Mouse (Mus musculus) gastrocnemius, adult 2 months (tissue): ENCODE measurements at regions not wholly inside any gene's neighbourhood (a gene's known extent, or its start where the extent isn't known, plus 50 kb on each side); places are given as distances from the start of the nearest gene placed in this dataset.

Experiments used
- DNase-seq: peaks from one replicate; pipeline ENCODE4 v3.0.0; 2022
- H3K27ac ChIP-seq: fragments of 200-600 bp; 2 replicates; pipeline ENCODE4 v1.8.1; 2022; ENCODE audit warnings: mild to moderate bottlenecking
- H3K4me3 ChIP-seq: fragments of 200-600 bp; 2 replicates; pipeline ENCODE4 v1.8.1; 2022; ENCODE audit warnings: mild to moderate bottlenecking, moderate library complexity
- CTCF ChIP-seq: fragments of 200-600 bp; IDR thresholded peaks from 2 replicates; pipeline ENCODE4 v1.8.1; 2022; ENCODE audit warnings: antibody characterized with exemption, mild to moderate bottlenecking, moderate library complexity
- intact Hi-C: fragments of 180-260 bp; cut with DNase I; formaldehyde crosslinking; loops from one replicate; pipeline ENCODE4 v1.15.1; 2025

DNA sequence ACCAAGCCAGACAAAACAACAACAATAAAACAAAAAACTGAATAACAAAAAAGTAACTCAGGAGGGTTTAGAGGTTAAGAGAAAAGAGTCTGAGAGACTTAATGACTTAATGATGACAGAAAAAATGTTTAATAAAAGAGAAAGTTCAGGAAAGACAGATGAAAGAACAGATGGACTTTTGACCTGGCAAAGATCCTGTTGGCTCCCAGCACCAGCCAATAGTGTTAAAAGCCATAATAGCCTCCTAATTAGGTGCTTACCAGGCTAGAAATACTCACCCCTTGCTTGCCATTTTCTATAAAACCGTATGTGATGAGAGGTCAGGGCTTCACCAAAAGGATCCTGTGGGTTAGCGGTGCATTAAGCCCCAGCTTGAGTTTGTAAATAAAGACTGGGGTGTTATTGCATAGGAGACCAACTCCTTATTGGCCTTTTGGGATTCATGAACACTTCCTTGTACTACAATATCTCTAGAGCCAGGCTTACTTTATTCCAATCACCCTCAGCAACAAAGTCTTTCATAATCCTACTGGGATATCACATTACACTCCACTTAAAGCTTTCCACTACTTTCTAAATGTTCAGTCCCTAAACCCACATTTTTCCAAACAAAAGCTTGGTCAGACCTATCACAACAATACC lies 282.1 kb upstream of the Rasa1 start:
- H3K27ac ChIP-seq, result no peak overlapping the region
- no peak for DNase-seq
- intact Hi-C loops, result no loop called here
- H3K4me3 ChIP-seq, result no peak overlapping the region
- no peak for TF ChIP-seq CTCF

DNA sequence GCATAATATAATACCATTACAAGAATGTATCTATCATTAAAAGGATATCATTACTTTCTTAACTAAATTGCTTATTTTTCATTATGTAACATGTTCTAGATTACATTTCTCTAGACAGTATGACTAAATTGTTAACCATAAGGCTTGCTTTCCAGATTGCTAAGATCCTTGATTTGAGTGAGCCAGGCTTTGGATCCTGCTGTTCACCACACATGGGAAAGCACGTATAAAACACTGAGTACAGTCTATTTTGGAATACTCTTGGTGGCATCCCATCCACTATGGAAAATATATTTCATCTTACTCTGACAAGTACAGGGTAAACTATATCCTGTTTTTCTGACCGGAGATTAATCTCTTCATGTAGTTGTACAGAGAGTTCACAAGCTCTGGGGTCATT lies 268.9 kb upstream of the Rasa1 start:
- Histone ChIP-seq H3K4me3 (no peak overlapping the region), H3K27ac (no peak overlapping the region)
- TF ChIP-seq CTCF, result no peak
- DNase-seq, result no peak
- intact Hi-C loops, result no loop called here

DNA sequence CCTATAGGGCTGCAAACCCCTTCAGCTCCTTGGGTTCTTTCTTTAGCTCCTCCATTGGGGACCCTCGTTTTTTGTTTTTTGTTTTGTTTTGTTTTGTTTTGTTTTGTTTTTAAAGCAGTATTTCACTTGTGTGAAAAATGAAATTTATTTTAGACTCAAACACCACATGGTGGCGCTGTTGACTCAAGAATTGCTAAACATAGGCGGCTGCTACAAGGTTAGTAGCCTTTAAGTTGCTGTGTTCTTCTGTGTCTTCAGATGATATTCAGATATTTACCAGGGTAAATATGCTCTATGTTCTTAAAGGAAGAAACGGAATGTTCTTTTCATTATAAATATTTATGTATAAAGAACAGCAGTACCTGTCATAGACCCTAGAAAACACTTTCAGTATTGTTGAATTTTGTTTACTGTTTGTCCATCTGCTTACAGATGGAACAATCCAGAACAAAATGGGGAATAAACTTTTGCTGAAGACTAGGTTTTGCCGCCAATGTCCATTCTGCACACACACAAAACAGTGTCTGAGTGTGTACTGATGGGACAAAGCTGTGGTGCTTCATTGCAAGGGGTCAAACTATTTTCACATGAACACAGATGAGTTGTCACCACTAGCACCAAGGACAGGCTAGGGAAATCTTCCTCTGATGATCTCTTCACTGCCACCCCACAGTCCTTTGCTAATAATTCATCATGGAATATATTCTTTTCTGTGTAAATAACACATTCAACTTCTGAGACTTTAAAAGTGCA lies 267.3 kb upstream of the Rasa1 start:
- DNase-seq, result peak; percentile 47
- Histone ChIP-seq H3K27ac (no peak overlapping the region), H3K4me3 (no peak overlapping the region)
- TF ChIP-seq CTCF, result peak; percentile 57
- intact Hi-C loops, result no loop called here

DNA sequence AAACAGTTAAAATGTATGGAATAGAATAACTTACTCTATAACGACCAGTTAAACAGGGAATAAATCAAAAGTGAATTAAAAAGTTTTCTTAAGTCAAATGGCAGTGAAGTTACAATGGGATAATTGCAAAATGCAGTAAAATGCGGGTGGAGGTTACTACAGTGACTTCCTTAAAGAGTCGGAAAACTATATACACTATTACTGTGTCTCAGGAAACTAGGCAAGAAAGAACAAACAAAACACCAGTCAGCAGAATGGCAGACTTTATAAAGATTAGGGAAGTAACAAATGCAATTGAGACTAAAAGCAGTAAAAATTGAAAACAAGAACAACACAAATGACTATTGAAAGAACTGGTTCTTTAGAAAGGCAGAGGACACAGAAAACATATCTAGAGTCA lies 264.1 kb upstream of the Rasa1 start:
- intact Hi-C loops, result no loop called here
- no peak for TF ChIP-seq CTCF
- no peak for DNase-seq
- H3K4me3 ChIP-seq, result no peak overlapping the region
- H3K27ac ChIP-seq, result no peak overlapping the region

DNA sequence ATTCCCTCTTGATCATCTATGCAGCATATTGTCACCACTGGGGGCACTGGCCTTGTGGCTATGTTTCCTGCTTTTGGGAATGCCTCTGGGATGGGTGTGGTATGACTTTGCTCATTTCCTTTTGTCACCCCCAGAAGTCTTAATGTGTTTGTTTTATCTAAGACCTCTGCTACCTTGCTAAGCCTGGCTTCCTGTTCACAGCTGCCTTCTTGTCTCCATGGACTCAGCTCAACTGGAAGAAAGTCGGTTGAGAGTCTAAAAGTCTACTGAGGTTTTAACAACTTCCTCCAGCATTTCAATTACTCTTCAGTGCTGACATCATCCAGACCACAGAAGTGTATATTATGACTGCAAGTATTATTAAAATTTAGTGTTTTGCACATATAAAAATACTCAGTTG lies 220.7 kb upstream of the Rasa1 start:
- H3K27ac ChIP-seq, result no peak overlapping the region
- TF ChIP-seq CTCF, result no peak
- no peak for DNase-seq
- intact Hi-C loops, result no loop called here
- H3K4me3 ChIP-seq, result no peak overlapping the region

DNA sequence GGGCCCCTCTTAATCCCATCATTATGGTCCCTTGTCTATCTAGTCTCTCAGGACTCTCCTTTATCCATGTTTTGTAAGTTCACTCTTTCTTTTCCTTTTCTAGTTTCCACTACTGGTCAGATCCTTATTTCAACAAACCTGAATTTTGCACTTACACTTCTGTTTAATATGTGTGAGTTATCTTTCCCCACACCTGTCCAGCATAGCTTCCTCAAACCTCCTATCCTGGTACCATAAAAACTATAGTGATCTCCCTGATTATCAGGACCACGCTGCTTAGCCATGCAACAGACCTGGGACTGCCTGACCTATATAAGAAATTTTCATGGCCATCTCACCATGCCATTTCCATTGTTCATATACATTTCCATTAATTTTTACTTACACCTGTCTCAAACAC lies 219.6 kb upstream of the Rasa1 start:
- DNase-seq, result no peak
- no peak for TF ChIP-seq CTCF
- Histone ChIP-seq H3K27ac (no peak overlapping the region), H3K4me3 (no peak overlapping the region)
- intact Hi-C loops, result no loop called here

DNA sequence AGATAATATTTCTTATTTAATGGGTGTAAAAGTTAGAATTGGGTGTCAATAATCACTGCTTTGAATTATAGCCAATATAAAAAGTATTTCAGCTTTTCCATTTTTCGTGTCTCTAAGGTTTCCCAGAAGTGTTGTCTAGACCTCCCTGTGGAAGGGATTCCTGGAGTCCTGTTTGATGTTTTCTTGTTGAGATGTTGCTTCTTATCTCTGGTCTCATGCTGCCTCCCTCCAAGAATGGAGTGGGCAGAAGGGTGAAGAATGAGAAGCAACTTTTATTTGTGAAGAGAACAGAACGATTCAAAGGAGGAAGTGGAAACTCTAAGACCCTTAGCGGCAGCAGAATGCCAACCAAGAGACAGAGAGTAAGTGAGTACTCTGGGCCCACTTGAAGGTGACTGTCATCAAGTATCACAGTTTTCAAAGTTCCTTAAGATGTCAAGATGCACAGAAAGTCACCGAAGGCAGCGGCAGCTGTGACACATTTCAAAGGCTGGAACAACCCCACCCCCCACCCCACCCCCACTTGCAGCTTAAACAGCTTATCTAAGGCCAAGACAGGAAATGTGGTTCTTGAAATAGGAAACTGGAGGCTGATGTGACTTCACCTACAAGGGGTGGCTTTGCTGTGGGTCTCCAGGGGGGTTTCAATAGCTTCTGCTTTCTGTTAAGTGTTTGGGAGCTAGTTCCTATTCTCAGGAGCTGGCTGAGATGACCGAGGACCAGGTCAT lies 218.6 kb upstream of the Rasa1 start:
- Histone ChIP-seq H3K4me3 (no peak overlapping the region), H3K27ac (0 out of 2 replicates have a peak overlapping the region, but pooled peaks have one; percentile 5)
- intact Hi-C loops, result no loop called here
- DNase-seq, result no peak
- no peak for TF ChIP-seq CTCF

DNA sequence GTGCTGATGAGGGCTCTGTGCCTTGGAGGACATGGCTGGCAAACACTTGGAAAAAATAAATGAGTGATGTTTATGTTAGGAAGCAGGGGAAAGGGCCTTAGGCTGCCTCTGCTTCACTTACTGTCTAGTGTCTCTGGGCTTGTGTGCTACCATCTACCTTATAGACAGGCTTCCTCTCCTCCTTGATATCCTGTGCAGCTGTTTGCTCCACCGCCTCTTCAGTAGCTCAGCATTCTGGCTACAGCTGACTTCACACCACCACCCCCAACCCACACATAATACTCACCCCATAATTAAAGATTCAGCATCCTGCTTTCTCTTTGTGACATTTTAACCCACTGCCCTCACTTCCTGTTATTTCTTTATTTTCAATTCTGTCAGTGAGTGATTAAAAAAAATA lies 217.9 kb upstream of the Rasa1 start:
- DNase-seq, result no peak
- no peak for TF ChIP-seq CTCF
- Histone ChIP-seq H3K4me3 (no peak overlapping the region), H3K27ac (no peak overlapping the region)
- intact Hi-C loops, result no loop called here

DNA sequence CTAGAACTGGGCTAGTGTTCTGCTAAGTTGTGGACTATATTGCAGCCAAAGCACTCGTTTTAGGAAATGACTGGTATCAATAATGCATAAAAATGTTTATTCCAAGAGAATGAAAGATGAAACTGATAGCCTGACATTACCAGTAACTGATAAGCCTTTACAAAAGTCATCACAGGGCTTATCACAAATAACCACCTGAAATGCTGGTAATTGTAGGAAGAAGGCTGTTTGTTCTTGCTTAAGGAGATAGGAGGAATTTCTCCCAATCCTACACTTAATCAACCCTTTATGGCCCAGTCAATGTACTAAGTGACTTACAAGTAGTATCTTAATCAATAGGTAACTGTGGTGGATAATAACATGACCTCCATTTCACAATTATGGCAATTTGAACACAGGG lies 217.1 kb upstream of the Rasa1 start:
- DNase-seq, result no peak
- TF ChIP-seq CTCF, result no peak
- H3K27ac ChIP-seq, result no peak overlapping the region
- intact Hi-C loops, result no loop called here
- no peak overlapping the region for H3K4me3 ChIP-seq

DNA sequence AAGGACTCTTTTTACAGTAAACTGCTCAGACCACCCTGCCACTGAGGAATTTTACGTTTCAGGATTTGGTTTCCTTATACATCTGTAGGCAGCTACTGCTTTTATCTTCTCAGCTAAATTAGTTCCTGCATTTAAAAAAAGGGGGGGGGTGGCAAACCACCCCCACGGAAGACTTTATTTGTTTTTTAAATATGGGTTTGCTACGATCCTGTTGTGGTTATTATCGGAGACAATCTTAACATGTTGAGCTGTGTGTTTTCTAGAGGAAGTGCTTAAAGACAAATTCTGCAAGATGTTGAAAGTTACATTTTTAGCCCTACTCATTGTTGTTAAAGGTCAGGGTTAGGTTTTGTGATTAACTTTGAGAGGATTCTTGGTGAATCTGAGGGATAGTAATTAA lies 216.1 kb upstream of the Rasa1 start:
- Histone ChIP-seq H3K27ac (no peak overlapping the region), H3K4me3 (no peak overlapping the region)
- TF ChIP-seq CTCF, result no peak
- DNase-seq, result no peak
- intact Hi-C loops, result no loop called here

DNA sequence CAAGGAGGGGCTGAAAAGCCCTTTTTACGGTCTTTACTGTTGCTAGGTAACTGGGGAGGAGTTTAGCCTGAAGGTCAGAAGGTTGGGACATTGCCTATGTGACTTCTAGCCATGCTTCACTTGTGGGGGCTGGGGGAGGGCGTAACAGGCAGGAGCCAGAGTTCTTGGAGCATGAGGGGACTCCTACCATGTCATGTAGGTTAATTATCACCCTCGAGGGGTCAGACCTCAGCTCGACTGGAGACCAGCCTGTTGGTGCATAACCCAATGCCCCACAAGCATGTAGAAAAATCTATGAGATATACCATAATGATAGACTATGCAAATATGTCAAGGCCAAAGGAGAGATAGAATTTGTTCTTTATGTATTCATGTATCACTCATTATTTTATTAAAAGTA lies 215.1 kb upstream of the Rasa1 start:
- no peak for TF ChIP-seq CTCF
- intact Hi-C loops, result no loop called here
- DNase-seq, result no peak
- Histone ChIP-seq H3K27ac (no peak overlapping the region), H3K4me3 (no peak overlapping the region)

DNA sequence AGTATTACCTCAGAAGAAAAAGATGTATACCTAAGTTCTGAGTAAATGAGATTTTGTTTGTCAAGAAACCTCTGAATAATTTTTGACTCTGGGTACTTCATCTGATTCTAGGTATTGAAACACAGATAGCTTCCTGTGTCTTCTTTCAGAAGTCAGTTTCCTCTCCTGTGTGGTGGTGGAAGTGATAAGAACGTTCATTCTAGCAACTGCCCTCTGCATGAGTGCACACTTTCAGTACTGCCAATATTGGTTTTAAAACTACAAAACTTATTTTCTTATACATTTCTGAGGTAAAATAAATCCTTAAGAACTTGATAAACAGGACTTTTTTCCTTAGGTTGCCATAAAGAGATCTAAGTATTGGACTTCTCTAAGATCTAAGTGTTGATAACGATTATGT lies 209.8 kb upstream of the Rasa1 start:
- Histone ChIP-seq H3K27ac (no peak overlapping the region), H3K4me3 (no peak overlapping the region)
- intact Hi-C loops, result no loop called here
- no peak for DNase-seq
- TF ChIP-seq CTCF, result no peak

DNA sequence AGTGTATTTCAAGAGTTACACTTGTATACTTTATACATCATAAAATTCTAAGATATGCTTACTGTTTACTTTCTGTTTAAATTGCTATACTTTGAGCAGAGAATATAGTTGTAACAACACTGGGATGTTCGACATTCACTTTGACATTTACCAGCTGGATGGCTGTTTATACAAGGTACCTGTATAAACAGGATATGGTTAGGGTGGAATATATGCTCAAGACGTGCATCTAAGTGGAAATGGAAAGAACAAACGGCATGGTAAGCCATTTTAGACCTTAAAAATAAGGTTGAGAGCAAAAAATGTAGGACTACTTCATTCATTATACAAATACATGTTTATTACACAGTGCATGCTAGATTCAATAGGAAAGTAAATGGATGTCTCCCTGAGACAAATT lies 195.9 kb upstream of the Rasa1 start:
- no peak overlapping the region for H3K27ac ChIP-seq
- TF ChIP-seq CTCF, result no peak
- DNase-seq, result no peak
- no peak overlapping the region for H3K4me3 ChIP-seq
- intact Hi-C loops, result no loop called here
